Mouse (Mus musculus) erythroblast, adult 5-6 weeks (primary cell): Measurements from ENCODE around the gene Scap. TPM values are rescaled to one million over a fixed set of nuclear protein-coding genes. Genes with fewer than 3 reads are reported as not detected.
"Not testable (repeated sequence)": the region's sequence is repeated elsewhere in the genome, so short reads cannot be mapped to it uniquely, and the experiment has no call there.

Experiments used
- ATAC-seq: replicated peaks from 2 replicates; pipeline ENCODE4 v1.8.0; 2016; ENCODE audit warnings: moderate number of reproducible peaks, mild to moderate bottlenecking, moderate TSS enrichment, inconsistent platforms; ENCODE audit not compliant: poor library complexity, low FRiP score, severe bottlenecking
- total RNA-seq, 2 experiments: library from RNA; stranded (forward) in 1 of 2; stranded (reverse) in 1 of 2; fragments of 150-400 nt in 1 of 2; fragments of 200-764, 138-1000 nt in 1 of 2; gene quantifications; 2 replicates each; pipeline versions ENCODE4 v1.2.3 to v1.2.4; 2015 to 2017; ENCODE audit warnings: low replicate concordance in 2 of 2

The Scap gene
- total RNA-seq, 2 experiments from 2014 or later: 3.7 to 13.8 TPM

GRCm38 (mm10) chr9:110329655-110330054 lies 3.4 kb upstream of the Scap start:
- no peak for ATAC-seq

GRCm38 (mm10) chr9:110330341-110330740 lies 2.7 kb upstream of the Scap start:
- no peak for ATAC-seq

GRCm38 (mm10) chr9:110330913-110331312 lies 2.2 kb upstream of the Scap start:
- ATAC-seq: not testable (repeated sequence)

- ATAC-seq: 0 out of 2 replicates have a peak, but pooled peaks have one; percentile 5
Measured at GRCm38 (mm10) chr9:110333896-110334259, 790 bp downstream of the Scap start.

GRCm38 (mm10) chr9:110334849-110335248 lies 1.8 kb downstream of the Scap start:
- ATAC-seq: no peak

- no peak for ATAC-seq
Measured at GRCm38 (mm10) chr9:110340037-110340750, 7.1 kb downstream of the Scap start.

- no peak for ATAC-seq
Measured at GRCm38 (mm10) chr9:110342008-110342407, 8.9 kb downstream of the Scap start.

GRCm38 (mm10) chr9:110343805-110344204 lies 10.7 kb downstream of the Scap start:
- ATAC-seq: no peak

GRCm38 (mm10) chr9:110345057-110345739 lies 12.1 kb downstream of the Scap start:
- ATAC-seq: no peak

GRCm38 (mm10) chr9:110348899-110349298 lies 15.8 kb downstream of the Scap start:
- ATAC-seq: no peak

GRCm38 (mm10) chr9:110350188-110350587 lies 17.1 kb downstream of the Scap start:
- no peak for ATAC-seq

GRCm38 (mm10) chr9:110350612-110351011 lies 17.5 kb downstream of the Scap start:
- no peak for ATAC-seq

GRCm38 (mm10) chr9:110351350-110351749 lies 18.3 kb downstream of the Scap start:
- ATAC-seq: no peak

- no peak for ATAC-seq
Measured at GRCm38 (mm10) chr9:110351932-110352632, 19.0 kb downstream of the Scap start.

- ATAC-seq: no peak
Measured at GRCm38 (mm10) chr9:110358341-110358740, 25.3 kb downstream of the Scap start.

- no peak for ATAC-seq
Measured at GRCm38 (mm10) chr9:110361299-110361698, 28.2 kb downstream of the Scap start.

GRCm38 (mm10) chr9:110362337-110362736 lies 29.2 kb downstream of the Scap start:
- ATAC-seq: no peak

GRCm38 (mm10) chr9:110366746-110367145 lies 33.7 kb downstream of the Scap start:
- ATAC-seq: no peak

GRCm38 (mm10) chr9:110369860-110370259 lies 36.8 kb downstream of the Scap start:
- ATAC-seq: no peak

- no peak for ATAC-seq
Measured at GRCm38 (mm10) chr9:110373871-110374270, 40.8 kb downstream of the Scap start.

- ATAC-seq: no peak
Measured at GRCm38 (mm10) chr9:110375668-110376067, 42.6 kb downstream of the Scap start.
